22 mouse cellular contexts compared by ENCODE assay signal in the genomic region with DNA sequence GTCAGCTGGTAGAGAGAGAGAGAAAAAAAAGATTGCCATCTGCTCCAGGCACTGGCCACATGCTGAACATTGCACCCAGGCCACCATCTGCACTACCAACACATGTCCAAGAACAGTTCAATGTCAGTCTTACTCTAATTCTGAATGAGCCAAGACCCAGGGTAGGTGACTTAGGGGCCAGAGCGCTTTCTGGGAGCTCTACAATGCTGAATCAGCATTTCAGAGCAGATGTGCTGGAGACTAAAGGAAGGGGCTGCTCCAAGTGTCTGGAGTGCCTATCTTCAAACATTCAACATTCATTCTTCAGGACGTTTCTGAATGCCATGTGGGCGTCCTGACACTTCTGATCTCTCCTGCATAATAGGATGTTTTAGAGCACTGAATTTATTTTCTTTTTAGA. TPM values are rescaled to one million over a fixed set of nuclear protein-coding genes. Genes with fewer than 3 reads are reported as not detected.
A peak's percentile ranks its signal among the peaks of the same experiment; 100 is the strongest.
DNase-seq lines count a peak whose midpoint lies in the region; TF ChIP-seq lines count a peak whose summit lies in the region.
"Had no signal": no experiment of that assay in that cellular context is flagged by ENCODE, and none has a peak within 500 bp of the region (broad histone marks: within the 10 kb centered on the region; RNA-seq: fewer than 3 reads in every experiment).

No protein-coding gene starts in this region.

- H3K27ac ChIP-seq in CH12.LX (ENCODE audit: insufficient read depth, low read depth): no peak overlapping the region
- H3K27ac ChIP-seq: embryonic facial prominence, embryonic 12.5 days; embryonic facial prominence, embryonic 15.5 days; heart, adult 2 months; hindbrain, embryonic 12.5 days; hindbrain, embryonic 15.5 days had no signal

- intact Hi-C loops in left cerebral cortex, postnatal 4 days (cut with DNase I): no loop called here
- intact Hi-C loops in left cerebral cortex, postnatal 36 days (cut with DNase I): no loop called here

- no peak for TF ChIP-seq CTCF in CH12.LX (conservative IDR thresholded peaks at IDR 0.05 in 1 of 2, IDR thresholded peaks at IDR 0.05 in 1 of 2; ENCODE audit: low read depth in 2 of 2, low read length in 2 of 2)

- DNase-seq in cerebellum, adult 9-10 months: peak; percentile 6
- no peak for DNase-seq in cerebellum, adult 8-10 months
- peak; percentile 6 to 8 for DNase-seq in cerebellum, postnatal 36 days
- no peak for DNase-seq in cerebellum, adult 11 months
- peak; percentile 18 for DNase-seq in left cerebral cortex, postnatal 4 days
- DNase-seq in left cerebral cortex, postnatal 36 days (ENCODE audit: low spot score in 2 of 2): no peak
- no peak for DNase-seq in CH12.LX (ENCODE audit: extremely low read depth)
- no peak for DNase-seq in testis, postnatal 10 days (ENCODE audit: low spot score)
- DNase-seq: adrenal gland, adult 8-10 months; adrenal gland, postnatal 25 days; forebrain, postnatal 0 days; gastrocnemius, postnatal 25 days; heart, adult 2 months; kidney, adult 18-20 months had no signal

- H3K4me3 ChIP-seq in CH12.LX (replicated peaks in 1 of 3; ENCODE audit: low read depth in 2 of 3, low read length in 2 of 3, poor library complexity in 1 of 3): no peak overlapping the region
- H3K4me3 ChIP-seq: embryonic facial prominence, embryonic 12.5 days; embryonic facial prominence, embryonic 15.5 days; heart, adult 2 months; hindbrain, embryonic 12.5 days; hindbrain, embryonic 15.5 days had no signal

- H3K27me3 ChIP-seq in CH12.LX (replicated peaks): no peaks in the 10 kb centered on the region
- H3K27me3 ChIP-seq: embryonic facial prominence, embryonic 12.5 days; embryonic facial prominence, embryonic 15.5 days; hindbrain, embryonic 12.5 days; hindbrain, embryonic 15.5 days had no signal

- TF ChIP-seq RAD21 in CH12.LX (IDR thresholded peaks at IDR 0.05; ENCODE audit: low read depth, low read length): no peak

- no peak overlapping the region for H3K9ac ChIP-seq in CH12.LX (ENCODE audit: insufficient read depth, low read depth)
- H3K9ac ChIP-seq: embryonic facial prominence, embryonic 12.5 days; embryonic facial prominence, embryonic 15.5 days; forebrain, postnatal 0 days; hindbrain, embryonic 12.5 days; hindbrain, embryonic 15.5 days had no signal

- no peaks in the 10 kb centered on the region for H3K79me2 ChIP-seq in CH12.LX (replicated peaks; ENCODE audit: control insufficient read depth, extremely low read depth, insufficient read depth, poor library complexity, severe bottlenecking)

- TF ChIP-seq EP300 in CH12.LX (IDR thresholded peaks at IDR 0.05; ENCODE audit: low read length): no peak

- H3K9me3 ChIP-seq in CH12.LX (replicated peaks; ENCODE audit: low read length): no peaks in the 10 kb centered on the region
- H3K9me3 ChIP-seq: embryonic facial prominence, embryonic 12.5 days; embryonic facial prominence, embryonic 15.5 days; hindbrain, embryonic 12.5 days; hindbrain, embryonic 15.5 days had no signal

- no peaks in the 10 kb centered on the region for H3K36me3 ChIP-seq in CH12.LX (replicated peaks in 1 of 2; ENCODE audit: control insufficient read depth in 1 of 2, insufficient read depth in 1 of 2, low read length in 1 of 2)
- H3K36me3 ChIP-seq: embryonic facial prominence, embryonic 12.5 days; embryonic facial prominence, embryonic 15.5 days; hindbrain, embryonic 12.5 days; hindbrain, embryonic 15.5 days had no signal

- no peaks in the 10 kb centered on the region for H3K4me1 ChIP-seq in CH12.LX (ENCODE audit: control insufficient read depth in 1 of 2, insufficient read depth in 2 of 2)
- H3K4me1 ChIP-seq: embryonic facial prominence, embryonic 12.5 days; embryonic facial prominence, embryonic 15.5 days; hindbrain, embryonic 12.5 days; hindbrain, embryonic 15.5 days had no signal

- in situ Hi-C loops in CH12.LX (cut with MboI; ENCODE audit: low pct_ligation_motif_present, low pct_unique_long_range_greater_than_20kb, low sequenced_read_pairs): no loop called here

- TF ChIP-seq POLR2A in CH12.LX (IDR thresholded peaks at IDR 0.05; ENCODE audit: low read depth, low read length): no peak

- H3K4me2 ChIP-seq in CH12.LX (ENCODE audit: insufficient read depth, low read depth, poor library complexity, severe bottlenecking): no peak overlapping the region
- H3K4me2 ChIP-seq: embryonic facial prominence, embryonic 12.5 days; embryonic facial prominence, embryonic 15.5 days; heart, embryonic 11.5 days; hindbrain, embryonic 12.5 days; hindbrain, embryonic 15.5 days had no signal

- dilution Hi-C loops in CH12.LX (cut with MboI; ENCODE audit: extremely low pct_ligation_motif_present, extremely low pct_unique_long_range_greater_than_20kb, low sequenced_read_pairs): no loop called here

TF ChIP-seq in CH12.LX, 34 proteins besides CTCF, POLR2A, EP300 and RAD21:
- TF ChIP-seq MYC (IDR thresholded peaks at IDR 0.05; ENCODE audit: low read depth, low read length) (no peak), MAFK (IDR thresholded peaks at IDR 0.05; ENCODE audit: insufficient replicate concordance, low read length) (peak; percentile 86)

RNA-seq across cellular contexts. Expression of a gene that starts 51.8 kb away (rescaled TPM):
- 10 to 100 TPM; 18.6 to 21.2 TPM for total RNA-seq in left cerebral cortex, postnatal 4 days (2021)
- 10 to 100 TPM; 21.1 to 22.1 TPM for total RNA-seq in left cerebral cortex, postnatal 36 days (2021)
- total RNA-seq in CH12.LX (2012; rRNA removed): not detected in 2 replicates
- total RNA-seq in CH12.LX (2014; rRNA removed): not detected in 2 replicates
- polyA plus RNA-seq in CH12.LX (2012; ENCODE audit: insufficient read length, low read depth): not detected in 2 replicates
- total RNA-seq: hematopoietic stem cell, adult 5-6 weeks had no signal
- polyA plus RNA-seq: activated CD4-positive, CD25-positive, alpha-beta regulatory T cell, adult 4 months; inflammation-experienced regulatory T-cells, adult 6 months had no signal

Comparison
In these comparisons a context has a peak if more than half of its experiments do, and no peak if none do; other contexts are left out.
1. DNase-seq: peak in cerebellum, adult 9-10 months (single experiment), cerebellum, postnatal 36 days (2 of 2) and left cerebral cortex, postnatal 4 days (single experiment); none in cerebellum, adult 8-10 months (single experiment), cerebellum, adult 11 months (single experiment), left cerebral cortex, postnatal 36 days (0 of 2), CH12.LX (single experiment) and testis, postnatal 10 days (single experiment).
2. RNA of a gene that starts 51.8 kb away (total RNA-seq): 21.1 to 22.1 TPM in left cerebral cortex, postnatal 36 days and 18.6 to 21.2 TPM in left cerebral cortex, postnatal 4 days; not detected in CH12.LX; every median in the first group is over 10 times any median in the second.